ENCODE assay signal across 13 mouse cellular contexts in the genomic region with DNA sequence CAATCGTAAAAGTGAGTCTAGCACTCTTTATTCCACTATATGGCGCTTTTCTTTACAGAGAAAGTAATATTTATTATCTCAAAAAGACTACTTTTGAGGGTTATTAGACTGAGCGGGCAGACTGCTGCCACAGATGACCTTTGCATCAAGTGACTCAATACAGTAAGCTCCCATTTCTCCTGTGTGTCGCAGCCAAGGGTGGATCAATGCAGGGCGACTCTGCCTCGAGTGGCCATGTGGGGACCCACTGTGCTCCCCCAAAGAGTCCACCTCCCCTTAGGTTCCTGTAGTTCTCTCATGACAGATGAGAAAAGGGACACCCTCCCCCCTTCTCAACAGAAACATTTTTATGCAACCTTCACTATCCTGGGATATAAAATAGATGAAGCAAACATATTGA.
"Had no signal": no experiment of that assay in that cellular context is flagged by ENCODE, and none has a peak within 500 bp of the region (broad histone marks: within the 10 kb centered on the region; RNA-seq: fewer than 3 reads in every experiment).

No protein-coding gene starts in this region.

- H3K27ac ChIP-seq: heart, adult 2 months; heart, embryonic 13.5 days; heart, embryonic 15.5 days; hindbrain, embryonic 12.5 days; hindbrain, embryonic 15.5 days; kidney, embryonic 15.5 days; kidney, postnatal 0 days; limb, embryonic 13.5 days; limb, embryonic 15.5 days; liver, embryonic 14.5 days had no signal

- DNase-seq: heart, adult 11 months had no signal

- H3K9ac ChIP-seq: heart, embryonic 13.5 days; heart, embryonic 15.5 days; hindbrain, embryonic 12.5 days; hindbrain, embryonic 15.5 days; kidney, embryonic 15.5 days; limb, embryonic 13.5 days; limb, embryonic 15.5 days; liver, embryonic 14.5 days had no signal

- H3K4me2 ChIP-seq: heart, embryonic 11.5 days; heart, embryonic 13.5 days; heart, embryonic 15.5 days; hindbrain, embryonic 12.5 days; hindbrain, embryonic 15.5 days; kidney, embryonic 15.5 days; limb, embryonic 13.5 days; limb, embryonic 15.5 days; liver, embryonic 11.5 days had no signal

- H3K36me3 ChIP-seq: heart, embryonic 13.5 days; heart, embryonic 15.5 days; hindbrain, embryonic 12.5 days; hindbrain, embryonic 15.5 days; kidney, embryonic 15.5 days; limb, embryonic 13.5 days; limb, embryonic 15.5 days had no signal

- H3K27me3 ChIP-seq: heart, embryonic 13.5 days; heart, embryonic 15.5 days; hindbrain, embryonic 12.5 days; hindbrain, embryonic 15.5 days; kidney, embryonic 15.5 days; limb, embryonic 13.5 days; limb, embryonic 15.5 days had no signal

- H3K4me3 ChIP-seq: heart, adult 2 months; heart, embryonic 13.5 days; heart, embryonic 15.5 days; hindbrain, embryonic 12.5 days; hindbrain, embryonic 15.5 days; kidney, embryonic 15.5 days; limb, embryonic 13.5 days; limb, embryonic 15.5 days had no signal

- H3K9me3 ChIP-seq: heart, embryonic 15.5 days; hindbrain, embryonic 12.5 days; hindbrain, embryonic 15.5 days; kidney, embryonic 15.5 days; limb, embryonic 13.5 days; limb, embryonic 15.5 days had no signal

- H3K4me1 ChIP-seq: hindbrain, embryonic 12.5 days; hindbrain, embryonic 15.5 days; kidney, embryonic 15.5 days; limb, embryonic 15.5 days had no signal
